Mouse (Mus musculus): ENCODE results near the gene Zcchc7. TPM values are rescaled to one million over a fixed set of nuclear protein-coding genes. Genes with fewer than 3 reads are reported as not detected.

Zcchc7 gene
- polyA plus RNA-seq, 2 experiments, result 8.8 to 12.3 TPM

GRCm38 (mm10) chr4:44880065-44880623 lies 124.5 kb downstream of the Zcchc7 start:
- no peak overlapping the region for H3K4me3 ChIP-seq (ENCODE audit: insufficient read depth in 1 of 2, low read depth in 2 of 2, low read length in 2 of 2)
- H3K27me3 ChIP-seq (ENCODE audit: control insufficient read depth, insufficient read depth, low read length), result no peaks in the 10 kb centered on the region
- ATAC-seq (ENCODE audit: insufficient read depth) (no peak), DNase-seq (ENCODE audit: low read depth in 3 of 3, low spot score in 3 of 3) (no peak)
- WGBS (ENCODE audit: insufficient replicate concordance), result 50% methylated on average over 7 of the region's 7 CpGs
- no peak for TF ChIP-seq EP300 (IDR thresholded peaks at IDR 0.05; ENCODE audit: low read depth)
- TF ChIP-seq CTCF (IDR thresholded peaks at IDR 0.05; ENCODE audit: low read depth), result no peak
- H3K36me3 ChIP-seq (replicated peaks; ENCODE audit: control insufficient read depth, insufficient read depth, low read depth), result no peaks in the 10 kb centered on the region
- H3K4me2 ChIP-seq (ENCODE audit: low read depth), result no peak overlapping the region
- H3K4me1 ChIP-seq (replicated peaks; ENCODE audit: control insufficient read depth in 2 of 2, insufficient read depth in 2 of 2, low read length in 1 of 2), result no peaks in the 10 kb centered on the region
- H3K9ac ChIP-seq (replicated peaks), result no peak overlapping the region
- H3K27ac ChIP-seq, result no peak overlapping the region
- no peaks in the 10 kb centered on the region for H3K9me3 ChIP-seq (ENCODE audit: control insufficient read depth, low read length)

- TF ChIP-seq CTCF (IDR thresholded peaks at IDR 0.05; ENCODE audit: low read depth) (no peak), EP300 (IDR thresholded peaks at IDR 0.05; ENCODE audit: low read depth) (no peak)
- Histone ChIP-seq H3K27me3 (ENCODE audit: control insufficient read depth, insufficient read depth, low read length) (no peaks in the 10 kb centered on the region), H3K9me3 (ENCODE audit: control insufficient read depth, low read length) (no peaks in the 10 kb centered on the region), H3K27ac (no peak overlapping the region), H3K9ac (replicated peaks) (no peak overlapping the region), H3K4me1 (replicated peaks; ENCODE audit: control insufficient read depth in 2 of 2, insufficient read depth in 2 of 2, low read length in 1 of 2) (no peaks in the 10 kb centered on the region), H3K4me3 (ENCODE audit: insufficient read depth in 1 of 2, low read depth in 2 of 2, low read length in 2 of 2) (no peak overlapping the region), H3K36me3 (replicated peaks; ENCODE audit: control insufficient read depth, insufficient read depth, low read depth) (no peaks in the 10 kb centered on the region), H3K4me2 (ENCODE audit: low read depth) (no peak overlapping the region)
- DNase-seq (ENCODE audit: low read depth in 3 of 3, low spot score in 3 of 3) (no peak), ATAC-seq (ENCODE audit: insufficient read depth) (no peak)
- WGBS (ENCODE audit: insufficient replicate concordance), result 68% methylated on average over 6 of the region's 6 CpGs
These were observed 130.5 kb downstream of the Zcchc7 start for GRCm38 (mm10) chr4:44886143-44886542.

- no peaks in the 10 kb centered on the region for H3K9me3 ChIP-seq (ENCODE audit: control insufficient read depth, low read length)
- no peak for ATAC-seq (ENCODE audit: insufficient read depth)
- TF ChIP-seq CTCF (IDR thresholded peaks at IDR 0.05; ENCODE audit: low read depth), result no peak
- TF ChIP-seq EP300 (IDR thresholded peaks at IDR 0.05; ENCODE audit: low read depth), result no peak
- no peaks in the 10 kb centered on the region for H3K27me3 ChIP-seq (ENCODE audit: control insufficient read depth, insufficient read depth, low read length)
- H3K4me3 ChIP-seq (ENCODE audit: insufficient read depth in 1 of 2, low read depth in 2 of 2, low read length in 2 of 2), result no peak overlapping the region
- no peak overlapping the region for H3K27ac ChIP-seq
- H3K4me2 ChIP-seq (ENCODE audit: low read depth), result no peak overlapping the region
- no peak for DNase-seq (ENCODE audit: low read depth in 3 of 3, low spot score in 3 of 3)
- H3K36me3 ChIP-seq (replicated peaks; ENCODE audit: control insufficient read depth, insufficient read depth, low read depth), result no peaks in the 10 kb centered on the region; the same call in 1 of the 2 replicates
- no peaks in the 10 kb centered on the region for H3K4me1 ChIP-seq (replicated peaks; ENCODE audit: control insufficient read depth in 2 of 2, insufficient read depth in 2 of 2, low read length in 1 of 2)
- WGBS (ENCODE audit: insufficient replicate concordance), result 57% methylated on average over 6 of the region's 6 CpGs
- no peak overlapping the region for H3K9ac ChIP-seq (replicated peaks)
These were observed 135.7 kb downstream of the Zcchc7 start for GRCm38 (mm10) chr4:44891344-44891743.

- Histone ChIP-seq H3K27me3 (ENCODE audit: control insufficient read depth, insufficient read depth, low read length) (no peaks in the 10 kb centered on the region), H3K4me3 (ENCODE audit: insufficient read depth in 1 of 2, low read depth in 2 of 2, low read length in 2 of 2) (no peak overlapping the region), H3K36me3 (replicated peaks; ENCODE audit: control insufficient read depth, insufficient read depth, low read depth) (no peaks in the 10 kb centered on the region), H3K9ac (replicated peaks) (no peak overlapping the region), H3K9me3 (ENCODE audit: control insufficient read depth, low read length) (no peaks in the 10 kb centered on the region), H3K4me2 (ENCODE audit: low read depth) (no peak overlapping the region), H3K4me1 (replicated peaks; ENCODE audit: control insufficient read depth in 2 of 2, insufficient read depth in 2 of 2, low read length in 1 of 2) (no peaks in the 10 kb centered on the region), H3K27ac (no peak overlapping the region)
- 68% methylated on average over 11 of the region's 11 CpGs for WGBS (ENCODE audit: insufficient replicate concordance)
- TF ChIP-seq EP300 (IDR thresholded peaks at IDR 0.05; ENCODE audit: low read depth) (no peak), CTCF (IDR thresholded peaks at IDR 0.05; ENCODE audit: low read depth) (no peak)
- no peak for ATAC-seq (ENCODE audit: insufficient read depth)
- no peak for DNase-seq (ENCODE audit: low read depth in 3 of 3, low spot score in 3 of 3)
These were observed 150.1 kb downstream of the Zcchc7 start for GRCm38 (mm10) chr4:44905651-44906271.

GRCm38 (mm10) chr4:44906399-44906798 lies 150.7 kb downstream of the Zcchc7 start:
- Histone ChIP-seq H3K4me2 (ENCODE audit: low read depth) (no peak overlapping the region), H3K36me3 (replicated peaks; ENCODE audit: control insufficient read depth, insufficient read depth, low read depth) (no peaks in the 10 kb centered on the region), H3K9me3 (ENCODE audit: control insufficient read depth, low read length) (no peaks in the 10 kb centered on the region), H3K4me1 (replicated peaks; ENCODE audit: control insufficient read depth in 2 of 2, insufficient read depth in 2 of 2, low read length in 1 of 2) (no peaks in the 10 kb centered on the region), H3K4me3 (ENCODE audit: insufficient read depth in 1 of 2, low read depth in 2 of 2, low read length in 2 of 2) (no peak overlapping the region), H3K9ac (replicated peaks) (no peak overlapping the region), H3K27ac (no peak overlapping the region), H3K27me3 (ENCODE audit: control insufficient read depth, insufficient read depth, low read length) (no peaks in the 10 kb centered on the region)
- ATAC-seq (ENCODE audit: insufficient read depth) (no peak), DNase-seq (ENCODE audit: low read depth in 3 of 3, low spot score in 3 of 3) (no peak)
- WGBS (ENCODE audit: insufficient replicate concordance), result 79% methylated on average over 4 of the region's 4 CpGs
- no peak for TF ChIP-seq CTCF (IDR thresholded peaks at IDR 0.05; ENCODE audit: low read depth)

Measured in liver, embryonic 14.5 days (tissue).